Mouse (Mus musculus) kidney, adult 18-20 months (tissue): Measurements from ENCODE around the gene Ptgdr.
"Not testable (repeated sequence)": the region's sequence is repeated elsewhere in the genome, so short reads cannot be mapped to it uniquely, and the experiment has no call there.

ENCODE experiments used
- DNase-seq: peaks from one replicate; pipeline ENCODE4 v3.0.0; 2021

The Ptgdr gene

DNA sequence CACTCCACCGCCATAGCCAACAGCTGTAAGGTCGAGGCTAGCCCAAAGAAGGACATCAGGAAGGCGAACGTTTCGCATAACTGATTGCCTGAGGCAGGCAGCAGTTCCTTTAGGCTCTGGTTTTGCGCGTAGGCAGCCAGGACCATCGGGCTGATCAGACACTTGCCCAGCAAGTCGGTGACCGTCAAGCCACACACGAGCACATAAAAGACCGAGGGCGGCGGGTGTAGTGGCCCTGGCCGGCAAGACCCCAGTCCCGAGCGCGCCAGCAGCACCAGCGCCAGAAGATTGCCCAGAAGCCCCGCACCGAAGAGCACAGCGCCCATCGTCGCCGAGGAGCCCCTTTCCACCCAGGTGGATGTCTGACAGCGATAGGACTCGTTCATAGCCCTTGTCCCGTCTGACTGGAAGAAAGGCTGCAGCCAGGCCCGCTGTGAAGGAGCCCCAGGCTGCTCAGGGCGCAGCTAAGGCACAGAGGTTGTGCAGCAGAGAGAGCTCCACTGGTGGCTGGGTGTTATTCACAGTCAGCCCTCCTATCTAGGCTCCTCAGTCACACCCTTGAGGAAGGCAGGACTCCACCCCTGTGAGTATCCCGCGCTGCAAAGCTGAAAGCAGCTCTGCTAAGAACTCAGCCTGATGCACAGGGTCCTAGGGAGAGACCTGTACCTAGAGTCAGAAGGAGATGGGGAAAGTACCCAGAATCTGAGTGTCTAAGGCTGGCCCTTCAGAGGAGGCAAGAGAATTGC, at the start of gene Ptgdr:
Gene Ptgdr (minus strand): TSS at position 508 of the 746 bp plus-strand sequence.
- no peak for DNase-seq

DNA sequence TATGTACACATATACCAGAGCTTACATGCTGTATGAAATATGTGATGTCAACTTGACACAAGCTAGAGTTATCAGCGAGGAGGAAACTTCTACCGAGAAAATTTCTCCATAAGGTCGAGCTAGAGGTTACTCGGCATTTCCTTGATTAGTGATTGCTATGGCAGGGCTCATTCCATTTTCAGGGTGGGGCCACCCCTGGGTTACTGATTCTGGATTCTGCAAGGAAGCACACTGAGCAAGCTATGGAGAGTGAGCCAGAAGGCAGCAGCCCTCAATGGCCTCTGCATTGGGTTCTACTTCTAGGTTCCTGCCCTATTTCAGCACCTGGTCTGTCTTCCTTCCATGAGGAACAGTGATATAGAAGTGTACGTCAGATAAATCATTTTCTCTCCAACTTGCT, 48.6 kb upstream of the Ptgdr start:
- DNase-seq, result no peak

DNA sequence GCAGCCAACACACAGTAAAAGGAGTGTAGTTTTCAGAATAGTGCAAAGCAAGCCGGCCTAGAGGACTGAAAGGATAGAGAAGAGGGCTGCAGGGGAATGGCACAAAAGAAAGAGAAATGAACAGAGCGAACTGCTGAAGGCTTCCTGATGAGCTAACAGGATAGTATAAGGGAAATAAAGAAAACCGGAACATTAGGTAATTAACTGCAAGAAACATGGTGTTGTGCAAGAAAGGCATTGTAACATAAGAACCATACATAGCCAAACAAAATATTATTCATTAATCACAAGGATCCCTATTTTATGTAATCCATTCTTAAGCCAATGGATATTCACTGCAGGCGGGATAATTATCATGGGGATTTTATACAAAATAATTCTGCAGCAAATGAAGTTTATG, 45.0 kb upstream of the Ptgdr start:
- no peak for DNase-seq

DNA sequence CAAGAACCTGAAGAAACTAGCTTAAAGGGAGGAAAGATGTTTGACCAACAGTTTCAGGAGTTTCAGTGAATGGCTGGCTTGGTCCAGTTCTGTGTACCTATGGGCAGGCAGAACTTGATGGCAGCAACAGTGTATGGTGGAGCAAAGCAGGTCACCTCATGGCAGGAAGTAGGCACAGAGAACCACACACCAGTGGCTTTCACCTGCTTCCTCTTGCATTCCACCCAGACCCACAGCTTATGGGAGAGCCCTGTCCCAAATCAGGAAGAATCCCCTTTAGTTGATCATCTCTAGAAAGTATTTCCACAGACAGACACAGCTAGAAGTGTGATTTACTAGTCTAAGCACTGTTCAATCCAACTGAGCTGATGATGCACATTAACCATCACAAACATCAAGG, 42.6 kb upstream of the Ptgdr start:
- DNase-seq, result not testable (repeated sequence)

DNA sequence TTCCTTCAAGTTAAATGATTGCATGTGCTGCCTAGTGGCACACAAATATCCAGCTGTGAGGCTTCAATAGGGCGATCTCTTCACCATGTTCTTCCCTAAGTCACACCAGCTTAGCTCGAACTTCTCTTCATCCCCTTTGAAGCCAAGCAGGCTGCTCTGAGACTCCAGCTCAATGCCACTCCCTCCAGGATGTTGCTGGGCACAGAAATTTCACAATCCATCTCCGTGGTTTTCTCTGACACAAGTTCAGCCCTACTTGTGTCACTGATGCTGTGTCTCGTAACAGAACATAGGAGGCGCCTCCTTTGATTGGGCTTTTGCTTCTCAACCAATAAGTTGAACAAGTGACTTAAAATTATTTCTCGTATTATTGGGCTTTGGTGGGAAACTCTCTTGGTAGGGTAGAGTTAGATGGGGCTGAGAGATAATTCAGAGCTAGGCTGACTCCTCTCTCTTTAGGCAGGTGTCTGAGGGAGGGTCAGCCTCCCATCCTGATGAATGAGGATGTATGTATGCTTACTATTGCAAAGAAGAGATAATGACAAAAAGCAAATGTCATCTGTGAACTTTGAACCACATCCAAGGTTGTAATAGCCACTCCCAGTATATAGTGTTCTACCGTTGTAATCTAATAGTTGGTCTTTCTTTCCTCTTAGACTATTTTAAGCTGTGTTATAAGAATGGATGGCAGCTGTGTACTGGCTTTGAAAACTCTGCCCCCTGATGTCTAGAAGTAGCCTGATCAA, 32.4 kb upstream of the Ptgdr start:
- no peak for DNase-seq

DNA sequence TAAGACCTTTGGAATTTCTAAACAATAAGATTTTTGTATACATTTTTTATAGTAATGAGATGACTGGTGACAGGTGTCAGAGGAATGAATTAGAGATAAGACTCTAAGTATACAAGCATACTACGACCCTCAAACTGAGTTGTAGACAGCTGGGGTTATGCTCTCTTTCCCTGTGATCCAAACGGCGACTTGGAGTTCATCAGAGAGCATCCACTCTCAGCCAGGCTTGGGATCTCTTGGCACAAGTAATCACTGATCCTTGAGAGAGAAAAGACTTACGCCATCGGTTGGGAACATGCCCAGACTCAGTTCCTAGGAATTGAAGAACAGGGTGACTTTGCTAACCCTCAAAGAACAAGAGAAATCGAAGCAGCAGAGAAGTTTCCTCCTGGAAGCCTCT, 10.5 kb upstream of the Ptgdr start:
- DNase-seq, result no peak

DNA sequence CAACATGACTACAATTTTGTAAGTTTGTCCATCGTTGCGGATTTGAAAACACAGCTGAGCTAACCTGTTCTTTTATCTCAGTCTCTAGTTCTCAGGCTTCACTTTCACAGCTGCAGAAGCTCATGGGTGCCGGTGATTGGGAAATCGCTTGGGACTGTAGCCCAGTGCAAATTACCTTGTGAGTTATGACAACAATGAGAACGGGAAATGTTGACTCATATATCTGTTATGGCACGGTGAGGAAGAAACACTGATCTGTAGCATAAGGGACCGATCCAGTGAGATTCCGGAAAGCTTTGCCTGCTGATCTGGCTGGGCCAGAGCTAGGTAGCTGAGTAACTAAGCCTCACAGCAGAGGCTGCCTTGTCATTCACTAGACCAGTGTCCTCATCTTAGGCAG, 6.5 kb upstream of the Ptgdr start:
- no peak for DNase-seq

DNA sequence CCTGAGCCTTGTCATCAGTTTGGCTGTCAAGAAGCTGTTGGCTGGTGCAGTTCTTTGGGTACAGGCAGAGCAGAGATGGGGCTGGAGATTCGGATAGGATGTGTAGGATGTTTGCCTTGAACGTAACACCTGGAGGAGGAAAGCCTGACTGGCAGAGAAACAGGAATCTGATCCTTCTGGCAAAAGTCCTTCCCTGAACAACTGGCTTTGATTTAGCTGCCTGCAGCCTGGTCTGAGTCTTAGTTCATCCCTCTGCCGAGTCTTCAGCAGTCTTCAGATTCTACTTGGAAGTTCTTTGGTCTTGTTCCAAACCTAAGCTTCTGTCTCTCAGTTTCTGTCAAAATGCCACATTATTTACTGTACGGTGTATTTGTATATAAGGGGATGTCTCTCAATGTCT, 3.9 kb upstream of the Ptgdr start:
- no peak for DNase-seq

DNA sequence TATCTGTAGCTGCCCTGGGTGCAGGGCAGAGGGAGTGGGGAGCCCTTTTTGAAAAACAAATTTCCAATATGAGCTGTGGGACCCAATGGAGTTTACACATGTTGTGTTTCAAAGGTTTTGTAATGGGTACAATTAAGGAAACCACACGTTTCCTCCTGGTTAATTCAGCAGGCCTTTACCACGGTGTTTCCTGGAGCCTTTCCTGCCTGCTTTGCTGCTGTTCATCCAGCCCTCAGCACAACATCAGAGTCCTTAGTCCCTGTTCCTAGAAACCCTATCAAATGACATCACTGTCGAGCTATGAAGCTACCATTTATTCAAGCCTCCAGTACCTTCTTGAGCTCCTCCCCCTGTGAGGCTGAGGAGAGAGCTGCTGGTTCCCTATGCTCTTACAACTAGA, 2.0 kb upstream of the Ptgdr start:
- DNase-seq, result no peak

DNA sequence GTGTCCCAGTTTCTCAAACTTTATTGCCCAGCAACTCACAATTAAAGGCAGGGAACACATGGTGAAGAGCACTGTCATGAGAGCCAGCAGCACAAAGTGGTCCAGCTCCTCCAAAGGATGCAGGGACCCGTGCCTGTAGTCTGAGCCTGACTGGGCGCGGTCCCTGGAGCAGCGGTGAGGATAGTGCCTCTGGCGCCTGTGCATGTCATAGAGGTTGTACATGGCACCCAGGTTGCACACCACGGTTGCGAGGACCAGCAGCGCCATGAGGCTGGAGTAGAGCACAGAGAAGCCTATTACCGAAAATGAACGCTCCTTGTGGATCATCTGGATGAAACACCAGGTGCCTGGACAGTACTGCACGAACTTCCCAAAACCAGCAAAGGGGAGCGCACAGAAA, 803 bp downstream of the Ptgdr start:
- DNase-seq, result no peak

DNA sequence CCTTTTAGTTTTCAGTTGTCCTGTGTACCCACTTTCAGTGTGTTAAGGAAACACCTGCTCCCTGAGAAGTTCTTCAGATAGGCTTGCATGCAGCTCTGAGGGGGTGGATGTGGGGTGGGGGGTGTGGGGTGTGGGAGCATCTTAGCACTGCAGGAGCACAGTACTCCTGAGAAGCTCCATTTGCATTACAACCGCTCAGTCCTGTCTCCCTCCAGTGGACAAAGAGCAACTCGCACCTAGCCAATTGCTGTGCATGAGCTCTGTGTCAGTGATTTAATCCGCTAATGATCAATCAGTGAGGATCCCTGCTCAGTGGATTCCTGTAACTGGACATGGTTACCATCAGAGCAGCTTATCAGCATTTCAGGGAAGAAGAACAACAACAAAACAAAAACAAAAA, 8.5 kb downstream of the Ptgdr start:
- peak; percentile 21 for DNase-seq

DNA sequence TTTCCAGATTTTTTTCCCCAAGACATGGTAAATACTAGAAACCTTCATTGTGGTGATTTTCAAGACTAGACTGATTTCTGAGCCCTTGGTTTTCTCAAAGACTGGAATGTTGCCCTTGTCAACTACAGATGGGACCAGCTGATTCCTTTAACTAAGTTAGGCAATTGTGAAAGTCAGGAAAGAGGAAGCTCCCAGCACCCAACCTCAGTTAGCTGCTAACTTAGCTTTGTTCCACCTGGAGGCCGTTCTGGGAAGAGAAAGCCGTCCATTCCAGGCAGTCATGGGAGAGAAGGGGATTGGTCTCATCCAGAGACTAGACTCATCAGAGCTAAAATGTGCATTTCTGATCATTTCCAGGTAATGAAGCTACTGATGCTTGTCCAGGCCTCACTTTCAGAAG, 11.4 kb downstream of the Ptgdr start:
- DNase-seq, result no peak

DNA sequence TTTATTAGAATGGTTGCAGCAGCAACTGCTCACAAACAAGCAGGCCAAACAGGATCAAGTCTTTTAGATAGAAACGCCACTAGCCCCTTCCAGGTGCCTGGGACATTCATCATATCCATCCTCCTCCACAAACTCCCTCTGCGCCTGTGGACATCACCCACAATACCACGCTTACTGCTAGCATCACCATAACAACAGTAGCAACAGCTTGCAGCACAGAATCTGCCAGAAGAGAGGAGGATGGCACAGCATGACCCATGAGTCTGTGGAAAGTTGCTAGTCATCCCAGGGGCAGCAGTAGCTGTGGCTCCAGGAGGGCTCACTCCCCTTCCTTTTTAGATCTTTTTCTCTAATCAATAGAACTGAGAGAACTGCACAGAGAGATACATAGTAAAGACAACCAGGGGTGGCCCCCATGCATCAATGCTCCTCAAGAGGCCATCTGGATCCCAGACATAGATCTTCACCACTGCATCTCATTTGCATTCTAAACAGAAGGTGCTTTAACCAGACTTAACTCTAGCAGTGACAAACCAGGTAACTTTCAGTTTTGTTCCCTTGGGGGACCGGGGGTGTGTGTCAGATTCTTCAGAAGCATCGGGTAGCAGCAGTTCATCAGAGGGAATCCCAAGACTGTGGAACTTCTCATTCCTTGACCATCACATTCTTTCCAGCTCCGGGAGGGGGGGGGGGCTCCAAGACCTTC, 12.5 kb downstream of the Ptgdr start:
- DNase-seq, result no peak

DNA sequence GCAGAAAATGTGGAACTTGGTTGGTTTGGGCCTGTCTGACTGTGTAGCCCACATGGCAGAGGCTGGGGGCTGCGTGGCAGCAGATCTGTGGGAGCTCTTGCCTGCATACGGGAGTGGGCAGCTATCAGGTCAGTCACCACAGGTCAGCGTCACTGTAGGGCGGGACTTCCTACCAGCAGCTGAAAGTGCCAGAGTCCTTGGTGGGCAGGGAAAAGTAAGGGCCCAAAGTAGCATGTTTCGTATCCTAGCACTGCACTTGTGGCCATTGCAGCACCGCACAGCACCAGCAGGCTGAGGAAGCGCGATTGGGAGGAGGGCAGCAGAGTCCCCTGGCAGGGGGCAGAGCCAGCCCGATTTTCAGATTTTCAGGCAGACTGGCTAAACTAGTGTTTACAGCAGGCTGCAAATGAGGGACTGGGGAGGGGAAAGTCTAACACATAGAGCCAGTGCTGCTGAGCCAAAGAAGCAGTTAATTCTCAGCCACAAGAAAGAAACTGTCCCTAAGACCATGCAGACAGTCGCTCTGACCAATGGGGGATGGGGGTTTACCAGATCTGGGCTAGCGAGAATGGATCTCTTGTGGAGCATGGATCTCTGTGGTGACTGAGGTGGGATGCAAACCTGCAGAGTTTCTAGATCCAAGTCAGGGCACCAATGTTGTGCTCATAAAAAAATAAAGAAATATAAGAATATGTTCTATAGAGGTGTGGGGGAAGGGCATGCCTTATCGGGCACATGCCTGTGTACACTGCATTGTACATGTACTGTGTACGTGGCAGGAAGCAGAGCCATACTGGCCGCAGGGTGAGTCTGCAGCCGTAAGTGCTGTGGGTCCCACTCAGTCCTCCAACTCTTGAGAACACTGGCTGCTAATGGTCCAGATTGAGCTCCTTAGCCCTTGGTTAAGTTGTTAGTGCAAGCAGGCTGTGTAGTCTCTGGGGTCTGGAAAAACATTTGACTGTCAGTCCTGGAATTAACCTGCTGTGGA, 15.1 kb downstream of the Ptgdr start:
- no peak for DNase-seq

DNA sequence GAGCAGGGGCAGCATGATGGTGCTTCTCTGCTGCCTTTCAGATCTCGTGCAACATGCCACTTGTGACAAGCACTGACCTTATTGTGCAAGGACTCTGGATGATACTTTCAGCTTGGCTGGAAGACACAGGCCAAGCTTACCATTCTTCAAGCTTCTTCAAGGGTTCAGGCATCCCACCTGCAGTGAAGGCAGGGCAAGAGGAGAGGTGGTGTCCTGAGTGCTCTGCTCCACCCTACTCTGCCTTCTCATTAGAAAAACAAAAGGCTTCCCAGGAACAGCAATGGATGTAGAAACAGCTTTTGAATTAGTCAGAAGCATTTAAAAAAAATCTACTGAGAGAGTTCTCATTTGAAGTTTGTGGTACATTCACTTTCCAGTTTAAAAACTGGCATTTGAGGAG, 20.5 kb downstream of the Ptgdr start:
- DNase-seq, result no peak

DNA sequence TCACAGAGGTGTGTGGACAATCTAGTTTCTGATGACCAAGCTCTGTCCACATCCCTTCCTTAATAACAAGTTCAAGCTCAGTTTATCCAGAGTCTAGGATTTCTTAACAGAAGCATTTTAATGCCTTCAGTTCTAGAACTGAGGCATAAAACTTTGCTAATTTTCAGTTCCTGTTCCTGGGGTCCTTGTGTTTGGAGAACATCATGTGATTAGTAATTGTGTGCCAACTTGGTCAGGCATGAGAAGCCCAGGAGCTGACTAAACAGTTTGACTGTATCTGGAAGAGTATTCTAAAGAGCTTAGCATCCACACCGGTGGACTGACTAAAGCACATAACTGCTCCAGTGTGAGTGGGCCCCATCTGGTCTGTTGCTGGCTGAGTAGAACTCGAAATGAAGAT, 24.0 kb downstream of the Ptgdr start:
- no peak for DNase-seq

DNA sequence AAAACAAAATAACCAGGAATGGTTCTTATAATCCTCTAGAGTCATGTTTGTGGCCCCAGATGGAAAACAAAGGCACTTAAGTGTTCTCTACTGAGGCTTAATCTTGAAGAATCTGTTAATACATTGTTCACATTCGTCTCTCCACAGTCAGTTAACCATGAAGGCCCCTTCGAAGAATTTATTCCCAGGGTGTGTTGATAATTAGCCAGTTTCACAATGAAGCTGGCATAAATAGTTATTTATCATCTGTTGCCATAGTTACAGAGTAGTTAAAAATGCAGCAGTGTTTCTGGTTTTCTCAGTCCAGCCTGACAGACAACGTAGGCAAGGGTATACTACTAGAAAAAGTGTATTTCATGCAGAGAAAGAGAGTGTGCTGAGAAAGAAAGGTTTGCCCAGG, 25.0 kb downstream of the Ptgdr start:
- not testable (repeated sequence) for DNase-seq

DNA sequence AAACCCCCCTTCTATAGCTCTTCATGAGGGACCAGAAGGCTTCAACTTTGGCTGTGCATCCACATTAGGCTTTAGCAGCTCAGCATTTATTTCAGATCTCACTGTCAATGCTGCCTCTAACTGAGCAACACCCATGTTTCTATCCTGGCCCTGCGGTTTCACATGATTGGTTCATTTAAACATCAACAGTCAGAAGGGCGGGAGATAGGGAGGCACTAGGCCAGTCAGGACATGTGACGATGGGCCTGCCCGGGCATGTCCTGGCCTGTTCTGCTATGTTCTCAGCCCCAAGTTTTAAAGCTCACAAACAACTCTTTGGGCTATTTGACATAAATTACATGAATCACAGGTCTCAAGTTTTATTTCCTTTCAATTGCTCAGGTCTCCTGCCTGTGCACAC, 26.1 kb downstream of the Ptgdr start:
- DNase-seq, result peak; percentile 24

DNA sequence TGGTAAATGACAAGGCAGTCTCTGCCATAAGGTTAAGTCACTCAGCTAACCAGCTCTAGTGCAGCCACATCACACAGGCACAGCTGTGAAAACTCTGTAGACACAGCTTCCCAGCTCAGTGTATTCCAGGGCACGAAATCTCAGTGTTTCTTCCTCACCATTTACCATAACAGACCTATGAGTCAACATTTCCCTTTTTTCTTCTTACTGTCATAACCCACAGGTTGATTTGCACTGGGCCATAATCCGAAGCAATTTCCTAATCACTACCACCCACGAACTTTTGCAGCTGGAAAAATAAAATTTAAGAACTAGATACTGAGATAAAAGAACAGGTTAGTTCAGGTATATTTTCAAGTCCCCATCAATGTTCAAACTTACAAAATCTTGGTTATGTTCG, 31.4 kb downstream of the Ptgdr start:
- DNase-seq, result no peak

DNA sequence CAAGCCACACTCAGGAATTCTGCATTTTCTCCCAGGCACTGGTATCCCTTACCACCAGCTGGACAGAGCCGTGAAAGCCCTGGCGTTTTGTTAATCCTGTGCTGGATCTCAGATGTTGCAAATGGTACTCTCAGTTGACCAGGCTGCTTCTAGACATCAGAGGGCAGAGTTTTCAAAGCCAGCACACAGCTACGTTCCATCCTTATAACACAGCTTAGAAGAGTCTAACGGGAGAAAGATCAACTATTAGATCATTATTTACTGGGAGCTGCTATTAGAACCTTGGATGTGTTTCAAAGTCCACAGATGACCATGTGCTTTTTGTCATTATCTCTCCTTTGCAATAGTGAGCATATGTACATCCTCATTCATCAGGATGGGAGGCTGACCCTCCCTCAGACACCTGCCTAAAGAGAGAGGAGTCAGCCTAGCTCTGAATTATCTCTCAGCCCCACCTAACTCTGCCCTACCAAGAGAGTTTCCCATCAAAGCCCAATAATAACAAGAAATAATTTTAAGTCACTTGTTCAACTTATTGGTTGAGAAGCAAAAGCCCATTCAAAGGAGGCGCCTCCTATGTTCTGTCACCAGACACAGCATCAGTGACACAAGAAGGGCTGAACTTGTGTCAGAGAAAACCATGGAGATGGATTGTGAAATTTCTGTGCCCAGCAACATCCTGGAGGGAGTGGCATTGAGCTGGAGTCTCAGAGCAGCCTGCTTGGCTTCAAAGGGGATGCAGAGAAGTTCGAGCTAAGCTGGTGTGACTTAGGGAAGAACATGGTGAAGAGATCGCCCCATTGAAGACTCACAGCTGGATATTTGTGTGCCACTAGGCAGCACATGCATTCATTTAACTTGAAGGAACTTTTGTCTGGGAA, 37.8 kb downstream of the Ptgdr start:
- no peak for DNase-seq

DNA sequence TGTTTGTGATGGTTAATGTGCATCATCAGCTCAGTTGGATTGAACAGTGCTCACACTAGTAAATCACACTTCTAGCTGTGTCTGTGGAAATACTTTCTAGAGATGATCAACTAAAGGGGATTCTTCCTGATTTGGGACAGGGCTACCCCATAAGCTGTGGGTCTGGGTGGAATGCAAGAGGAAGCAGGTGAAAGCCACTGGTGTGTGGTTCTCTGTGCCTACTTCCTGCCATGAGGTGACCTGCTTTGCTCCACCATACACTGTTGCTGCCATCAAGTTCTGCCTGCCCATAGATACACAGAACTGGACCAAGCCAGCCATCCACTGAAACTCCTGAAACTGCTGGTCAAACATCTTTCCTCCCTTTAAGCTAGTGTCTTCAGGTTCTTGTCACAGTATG, 46.0 kb downstream of the Ptgdr start:
- not testable (repeated sequence) for DNase-seq
